Mouse (Mus musculus) liver, embryonic 14.5 days (tissue): ENCODE data around the gene Rab37.

Experiments used
- CTCF ChIP-seq: IDR thresholded peaks from 2 replicates; pipeline ENCODE4 v1.5.1; 2016; ENCODE audit warnings: antibody characterized with exemption, low read depth, control low read depth
- EP300 ChIP-seq: IDR thresholded peaks from 2 replicates; pipeline ENCODE4 v1.6.1; 2016; ENCODE audit warnings: antibody characterized with exemption, low read depth

DNA sequence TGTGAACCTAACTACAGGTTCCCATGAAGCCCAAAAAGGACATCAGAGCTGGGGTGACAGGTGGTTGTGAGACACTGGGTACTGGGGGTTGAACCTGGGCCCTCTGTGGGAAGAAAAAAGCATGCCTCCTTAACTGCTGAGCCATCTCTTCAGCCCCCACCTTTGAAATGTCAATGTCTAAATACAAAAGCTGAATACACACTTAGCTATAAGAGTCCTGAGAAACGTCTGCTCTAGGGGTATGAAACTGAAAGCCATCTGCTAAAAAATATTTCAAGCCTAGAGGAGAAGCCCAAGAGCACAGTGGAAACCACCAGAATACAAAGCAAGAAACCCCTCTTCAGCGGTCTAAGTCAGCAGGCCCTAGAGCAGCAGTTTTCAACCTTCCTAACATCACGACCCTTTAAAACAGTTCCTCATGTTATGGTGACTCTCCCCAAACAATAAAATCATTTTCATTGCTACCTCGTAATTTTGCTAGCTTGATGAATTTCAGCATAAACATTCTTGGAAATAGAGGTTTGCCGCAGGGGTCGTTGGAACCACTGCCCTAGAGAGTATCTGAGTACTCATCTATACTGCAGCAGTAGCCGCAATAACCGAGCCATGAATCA, 40.6 kb downstream of the Rab37 start:
- TF ChIP-seq CTCF (no peak), EP300 (no peak)
